8 mouse cellular contexts compared by ENCODE assay signal in genomic region chr9:76014631-76015531, GRCm38 (mm10). TPM values are rescaled to one million over a fixed set of nuclear protein-coding genes. Genes with fewer than 3 reads are reported as not detected.
DNase-seq lines count a peak whose midpoint lies in the region; ATAC-seq lines count a peak whose summit lies in the region.

Gene Hmgcll1, plus strand, starts transcription at chr9:76014855.

- H3K4me1 ChIP-seq in hindbrain, embryonic 14.5 days (replicated peaks; ENCODE audit: control insufficient read depth, insufficient read depth, low read length), result peaks cover 11% of the 10 kb centered on the region
- H3K4me1 ChIP-seq in neural tube, embryonic 13.5 days (replicated peaks), result peaks cover 26% of the 10 kb centered on the region

- WGBS in hindbrain, embryonic 14.5 days, result 4% methylated on average over 40 of the region's 40 CpGs
- WGBS in neural tube, embryonic 13.5 days, result 3% methylated on average over 40 of the region's 40 CpGs

- H3K4me2 ChIP-seq in hindbrain, embryonic 14.5 days (replicated peaks), result peak within 1 kb of the TSS; percentile 78
- H3K4me2 ChIP-seq in neural tube, embryonic 13.5 days, result peak within 1 kb of the TSS; percentile 74

- peak; percentile 13 for DNase-seq in gastrocnemius, postnatal 25 days
- DNase-seq in gastrocnemius, adult 18-20 months (ENCODE audit: low spot score), result no peak
- DNase-seq in Muller cell, postnatal 12 days (ENCODE audit: inconsistent ontology term), result peak; percentile 59
- peak; percentile 56 for DNase-seq in embryo, embryonic 10.5 days (ENCODE audit: low spot score)
- peak; percentile 62 for DNase-seq in hindbrain, embryonic 14.5 days (ENCODE audit: low spot score)
- DNase-seq in left cerebral cortex, postnatal 4 days, result peak; percentile 62
- no peak for DNase-seq in ovary, adult 18-20 months (ENCODE audit: low spot score)

- H3K27ac ChIP-seq in hindbrain, embryonic 14.5 days, result peak within 1 kb of the TSS; percentile 93
- peak within 1 kb of the TSS; percentile 96 for H3K27ac ChIP-seq in neural tube, embryonic 13.5 days (replicated peaks)

- peak within 1 kb of the TSS; percentile 50 for H3K4me3 ChIP-seq in hindbrain, embryonic 14.5 days (replicated peaks; ENCODE audit: low read length)
- H3K4me3 ChIP-seq in neural tube, embryonic 13.5 days, result peak within 1 kb of the TSS; percentile 61

- no peaks in the 10 kb centered on the region for H3K27me3 ChIP-seq in hindbrain, embryonic 14.5 days (ENCODE audit: control insufficient read depth, insufficient read depth, low read length)
- H3K27me3 ChIP-seq in neural tube, embryonic 13.5 days, result no peaks in the 10 kb centered on the region

- intact Hi-C loops in left cerebral cortex, postnatal 4 days (cut with DNase I), result no loop called here

- H3K36me3 ChIP-seq in hindbrain, embryonic 14.5 days (replicated peaks; ENCODE audit: control insufficient read depth, insufficient read depth), result no peaks in the 10 kb centered on the region
- H3K36me3 ChIP-seq in neural tube, embryonic 13.5 days, result no peaks in the 10 kb centered on the region

- peak; percentile 91 for ATAC-seq in hindbrain, embryonic 14.5 days (ENCODE audit: low FRiP score)
- peak; percentile 94 for ATAC-seq in neural tube, embryonic 13.5 days (ENCODE audit: low read depth)

- no peaks in the 10 kb centered on the region for H3K9me3 ChIP-seq in hindbrain, embryonic 14.5 days (ENCODE audit: control insufficient read depth, low read length)
- no peaks in the 10 kb centered on the region for H3K9me3 ChIP-seq in neural tube, embryonic 13.5 days

- peak within 1 kb of the TSS; percentile 87 for H3K9ac ChIP-seq in hindbrain, embryonic 14.5 days
- peak within 1 kb of the TSS; percentile 85 for H3K9ac ChIP-seq in neural tube, embryonic 13.5 days

RNA-seq across cellular contexts. Expression of gene Hmgcll1, which starts in this region (rescaled TPM):
- total RNA-seq in gastrocnemius, postnatal 25 days (2021), result under 1 TPM; 0.38 to 0.46 TPM
- under 1 TPM; 0.12 to 0.39 TPM for total RNA-seq in gastrocnemius, adult 18-20 months (2021)
- 26.4 and 27.9 TPM in 2 replicates for polyA plus RNA-seq in hindbrain, embryonic 14.5 days (2014; fragmentation: Nextera tagmentation; extraction: Ambion mirVana)
- 10 to 100 TPM; 28.8 to 30.0 TPM for total RNA-seq in left cerebral cortex, postnatal 4 days (2021)
- 21.3 and 22.5 TPM in 2 replicates for polyA plus RNA-seq in neural tube, embryonic 13.5 days (2015; fragmentation: Nextera tagmentation; extraction: Ambion mirVana)

Comparison
In these comparisons a context has a peak if more than half of its experiments do, and no peak if none do; other contexts are left out.
1. RNA of gene Hmgcll1 (total RNA-seq): 28.8 to 30.0 TPM in left cerebral cortex, postnatal 4 days; 0.38 to 0.46 TPM in gastrocnemius, postnatal 25 days and 0.12 to 0.39 TPM in gastrocnemius, adult 18-20 months; every median in the first group is over 10 times any median in the second.
2. Peak in DNase-seq in gastrocnemius, postnatal 25 days; RNA of the gene not detected or under 1 TPM.
3. DNase-seq: peak in Muller cell, postnatal 12 days (single experiment), embryo, embryonic 10.5 days (single experiment), hindbrain, embryonic 14.5 days (single experiment) and left cerebral cortex, postnatal 4 days (single experiment); none in gastrocnemius, adult 18-20 months (single experiment) and ovary, adult 18-20 months (single experiment).